Mouse (Mus musculus): ENCODE measurements around the gene Tlx1. TPM values are rescaled to one million over a fixed set of nuclear protein-coding genes. Genes with fewer than 3 reads are reported as not detected.

Tlx1 gene
- 0.45 and 1.0 TPM in 2 replicates for polyA plus RNA-seq (2014; fragmentation: Nextera tagmentation; extraction: Ambion mirVana)

GRCm38 (mm10) chr19:45150490-45151181 lies at the start of gene Tlx1:
TSS of gene Tlx1 (plus strand) at chr19:45150680.
- H3K4me3 ChIP-seq (ENCODE audit: low read depth, low read length), result peak within 1 kb of the TSS; percentile 43
- ATAC-seq (replicated peaks; ENCODE audit: insufficient number of reproducible peaks, low FRiP score, low TSS enrichment), result no peak
- WGBS (ENCODE audit: insufficient replicate concordance), result 1% methylated on average over 50 of the region's 61 CpGs

GRCm38 (mm10) chr19:45105591-45105990 lies 44.9 kb upstream of the Tlx1 start:
- H3K9ac ChIP-seq (ENCODE audit: low read depth, low read length), result no peak overlapping the region
- no peak for ATAC-seq (replicated peaks; ENCODE audit: insufficient number of reproducible peaks, low FRiP score, low TSS enrichment)
- H3K4me2 ChIP-seq, result no peak overlapping the region
- H3K36me3 ChIP-seq (ENCODE audit: control insufficient read depth, insufficient read depth, low read length), result no peaks in the 10 kb centered on the region
- no peak overlapping the region for H3K27ac ChIP-seq (ENCODE audit: low read depth, low read length)
- H3K9me3 ChIP-seq (replicated peaks; ENCODE audit: control insufficient read depth, low read length), result no peaks in the 10 kb centered on the region
- WGBS (ENCODE audit: insufficient replicate concordance), result 20% methylated on average over 1 of the region's 1 CpGs
- no peak overlapping the region for H3K4me3 ChIP-seq (ENCODE audit: low read depth, low read length)
- H3K4me1 ChIP-seq (ENCODE audit: control insufficient read depth, insufficient read depth, low read length), result no peaks in the 10 kb centered on the region
- H3K27me3 ChIP-seq (ENCODE audit: control insufficient read depth, insufficient read depth, low read length), result peaks cover 19% of the 10 kb centered on the region

More at GRCm38 (mm10) chr19:45150490-45151181, at the start of gene Tlx1:
- peaks cover 96% of the 10 kb centered on the region for H3K27me3 ChIP-seq (ENCODE audit: control insufficient read depth, insufficient read depth, low read length)
- no peak within 1 kb of the TSS for H3K9ac ChIP-seq (ENCODE audit: low read depth, low read length)
- H3K4me1 ChIP-seq (ENCODE audit: control insufficient read depth, insufficient read depth, low read length), result 0 out of 2 replicates have a peak, but pooled peaks cover 9% of the 10 kb centered on the region
- H3K4me2 ChIP-seq, result peak within 1 kb of the TSS; percentile 57
- no peaks in the 10 kb centered on the region for H3K36me3 ChIP-seq (ENCODE audit: control insufficient read depth, insufficient read depth, low read length)
- H3K9me3 ChIP-seq (replicated peaks; ENCODE audit: control insufficient read depth, low read length), result no peaks in the 10 kb centered on the region
- no peak within 1 kb of the TSS for H3K27ac ChIP-seq (ENCODE audit: low read depth, low read length)

- no peak for ATAC-seq (replicated peaks; ENCODE audit: insufficient number of reproducible peaks, low FRiP score, low TSS enrichment)
- 34% methylated on average over 6 of the region's 6 CpGs for WGBS (ENCODE audit: insufficient replicate concordance)
Observed at GRCm38 (mm10) chr19:45106689-45107088, 43.8 kb upstream of the Tlx1 start.

GRCm38 (mm10) chr19:45110681-45111080 lies 39.8 kb upstream of the Tlx1 start:
- Histone ChIP-seq H3K36me3 (ENCODE audit: control insufficient read depth, insufficient read depth, low read length) (no peaks in the 10 kb centered on the region), H3K27me3 (ENCODE audit: control insufficient read depth, insufficient read depth, low read length) (0 out of 2 replicates have a peak, but pooled peaks cover 4% of the 10 kb centered on the region), H3K27ac (ENCODE audit: low read depth, low read length) (no peak overlapping the region), H3K9ac (ENCODE audit: low read depth, low read length) (no peak overlapping the region), H3K4me3 (ENCODE audit: low read depth, low read length) (no peak overlapping the region), H3K4me1 (ENCODE audit: control insufficient read depth, insufficient read depth, low read length) (peaks cover 5% of the 10 kb centered on the region), H3K4me2 (no peak overlapping the region), H3K9me3 (replicated peaks; ENCODE audit: control insufficient read depth, low read length) (no peaks in the 10 kb centered on the region)
- no peak for ATAC-seq (replicated peaks; ENCODE audit: insufficient number of reproducible peaks, low FRiP score, low TSS enrichment)
- WGBS (ENCODE audit: insufficient replicate concordance), result 53% methylated on average over 8 of the region's 8 CpGs

More at GRCm38 (mm10) chr19:45106689-45107088, 43.8 kb upstream of the Tlx1 start:
- Histone ChIP-seq H3K4me1 (ENCODE audit: control insufficient read depth, insufficient read depth, low read length) (no peaks in the 10 kb centered on the region), H3K4me3 (ENCODE audit: low read depth, low read length) (no peak overlapping the region), H3K4me2 (no peak overlapping the region), H3K9me3 (replicated peaks; ENCODE audit: control insufficient read depth, low read length) (no peaks in the 10 kb centered on the region), H3K9ac (ENCODE audit: low read depth, low read length) (no peak overlapping the region), H3K27me3 (ENCODE audit: control insufficient read depth, insufficient read depth, low read length) (peaks cover 19% of the 10 kb centered on the region), H3K36me3 (ENCODE audit: control insufficient read depth, insufficient read depth, low read length) (no peaks in the 10 kb centered on the region), H3K27ac (ENCODE audit: low read depth, low read length) (no peak overlapping the region)

GRCm38 (mm10) chr19:45112444-45112843 lies 38.0 kb upstream of the Tlx1 start:
- Histone ChIP-seq H3K4me1 (ENCODE audit: control insufficient read depth, insufficient read depth, low read length) (peaks cover 5% of the 10 kb centered on the region), H3K9me3 (replicated peaks; ENCODE audit: control insufficient read depth, low read length) (no peaks in the 10 kb centered on the region), H3K9ac (ENCODE audit: low read depth, low read length) (no peak overlapping the region), H3K27me3 (ENCODE audit: control insufficient read depth, insufficient read depth, low read length) (peaks cover 7% of the 10 kb centered on the region; the same call in 1 of the 2 replicates), H3K27ac (ENCODE audit: low read depth, low read length) (no peak overlapping the region), H3K4me3 (ENCODE audit: low read depth, low read length) (no peak overlapping the region), H3K4me2 (no peak overlapping the region), H3K36me3 (ENCODE audit: control insufficient read depth, insufficient read depth, low read length) (no peaks in the 10 kb centered on the region)
- ATAC-seq (replicated peaks; ENCODE audit: insufficient number of reproducible peaks, low FRiP score, low TSS enrichment), result no peak
- WGBS (ENCODE audit: insufficient replicate concordance), result 83% methylated on average over 6 of the region's 6 CpGs

- no peak overlapping the region for H3K9ac ChIP-seq (ENCODE audit: low read depth, low read length)
- 6% methylated on average over 18 of the region's 18 CpGs for WGBS (ENCODE audit: insufficient replicate concordance)
Observed at GRCm38 (mm10) chr19:45113791-45114460, 36.6 kb upstream of the Tlx1 start.

GRCm38 (mm10) chr19:45114772-45115171 lies 35.7 kb upstream of the Tlx1 start:
- ATAC-seq (replicated peaks; ENCODE audit: insufficient number of reproducible peaks, low FRiP score, low TSS enrichment), result no peak

More at GRCm38 (mm10) chr19:45113791-45114460, 36.6 kb upstream of the Tlx1 start:
- Histone ChIP-seq H3K4me3 (ENCODE audit: low read depth, low read length) (no peak overlapping the region), H3K9me3 (replicated peaks; ENCODE audit: control insufficient read depth, low read length) (no peaks in the 10 kb centered on the region), H3K27me3 (ENCODE audit: control insufficient read depth, insufficient read depth, low read length) (peaks cover 11% of the 10 kb centered on the region; the same call in 1 of the 2 replicates), H3K4me1 (ENCODE audit: control insufficient read depth, insufficient read depth, low read length) (peaks cover 5% of the 10 kb centered on the region), H3K27ac (ENCODE audit: low read depth, low read length) (no peak overlapping the region), H3K36me3 (ENCODE audit: control insufficient read depth, insufficient read depth, low read length) (no peaks in the 10 kb centered on the region), H3K4me2 (peak overlapping the region; percentile 23; the same call in 1 of the 2 replicates)
- no peak for ATAC-seq (replicated peaks; ENCODE audit: insufficient number of reproducible peaks, low FRiP score, low TSS enrichment)

GRCm38 (mm10) chr19:45116798-45117197 lies 33.7 kb upstream of the Tlx1 start:
- H3K4me3 ChIP-seq (ENCODE audit: low read depth, low read length), result no peak overlapping the region
- H3K36me3 ChIP-seq (ENCODE audit: control insufficient read depth, insufficient read depth, low read length), result no peaks in the 10 kb centered on the region
- no peak overlapping the region for H3K27ac ChIP-seq (ENCODE audit: low read depth, low read length)
- no peaks in the 10 kb centered on the region for H3K9me3 ChIP-seq (replicated peaks; ENCODE audit: control insufficient read depth, low read length)
- peaks cover 5% of the 10 kb centered on the region for H3K4me1 ChIP-seq (ENCODE audit: control insufficient read depth, insufficient read depth, low read length)
- H3K9ac ChIP-seq (ENCODE audit: low read depth, low read length), result no peak overlapping the region
- no peak for ATAC-seq (replicated peaks; ENCODE audit: insufficient number of reproducible peaks, low FRiP score, low TSS enrichment)
- WGBS (ENCODE audit: insufficient replicate concordance), result 65% methylated on average over 1 of the region's 1 CpGs
- no peak overlapping the region for H3K4me2 ChIP-seq
- peaks cover 19% of the 10 kb centered on the region for H3K27me3 ChIP-seq (ENCODE audit: control insufficient read depth, insufficient read depth, low read length)

More at GRCm38 (mm10) chr19:45114772-45115171, 35.7 kb upstream of the Tlx1 start:
- H3K4me2 ChIP-seq, result no peak overlapping the region
- H3K4me1 ChIP-seq (ENCODE audit: control insufficient read depth, insufficient read depth, low read length), result peaks cover 5% of the 10 kb centered on the region
- H3K4me3 ChIP-seq (ENCODE audit: low read depth, low read length), result no peak overlapping the region
- H3K9me3 ChIP-seq (replicated peaks; ENCODE audit: control insufficient read depth, low read length), result no peaks in the 10 kb centered on the region
- H3K36me3 ChIP-seq (ENCODE audit: control insufficient read depth, insufficient read depth, low read length), result no peaks in the 10 kb centered on the region
- peaks cover 13% of the 10 kb centered on the region; the same call in 1 of the 2 replicates for H3K27me3 ChIP-seq (ENCODE audit: control insufficient read depth, insufficient read depth, low read length)
- H3K27ac ChIP-seq (ENCODE audit: low read depth, low read length), result no peak overlapping the region
- no peak overlapping the region for H3K9ac ChIP-seq (ENCODE audit: low read depth, low read length)
- WGBS (ENCODE audit: insufficient replicate concordance), result 33% methylated on average over 3 of the region's 3 CpGs

Data from heart, embryonic 11.5 days (tissue).